Mouse (Mus musculus) erythroid progenitor cell, adult 5-6 weeks (primary cell): ENCODE measurements at regions not wholly inside any gene's neighbourhood (a gene's known extent, or its start where the extent isn't known, plus 50 kb on each side); places are given as distances from the start of the nearest gene placed in this dataset.

Experiments
- ATAC-seq: replicated peaks from 2 replicates; pipeline ENCODE4 v1.8.0; 2016; ENCODE audit warnings: moderate number of reproducible peaks, mild to moderate bottlenecking, moderate TSS enrichment, inconsistent platforms; ENCODE audit not compliant: poor library complexity, low FRiP score, severe bottlenecking

DNA sequence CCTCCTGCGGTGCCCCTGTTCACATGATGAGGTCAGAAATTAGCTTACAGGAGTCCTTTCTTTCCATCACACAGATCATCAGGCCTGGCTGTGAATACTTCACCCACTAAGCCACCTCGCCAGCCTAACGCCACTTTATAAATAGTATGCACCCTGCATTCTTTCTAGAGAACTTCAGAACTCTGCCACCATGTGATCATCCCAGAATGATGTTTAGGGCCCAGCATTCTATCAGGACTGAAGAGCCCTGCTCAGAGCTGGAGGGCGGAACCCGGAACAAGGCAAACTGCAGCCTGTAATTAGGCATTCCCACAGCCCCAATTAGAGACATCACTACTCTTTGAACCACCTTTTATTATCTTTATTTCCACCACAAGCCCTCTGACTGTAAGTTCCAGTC is 120.2 kb upstream of the Ptch1 start:
- ATAC-seq = no peak

DNA sequence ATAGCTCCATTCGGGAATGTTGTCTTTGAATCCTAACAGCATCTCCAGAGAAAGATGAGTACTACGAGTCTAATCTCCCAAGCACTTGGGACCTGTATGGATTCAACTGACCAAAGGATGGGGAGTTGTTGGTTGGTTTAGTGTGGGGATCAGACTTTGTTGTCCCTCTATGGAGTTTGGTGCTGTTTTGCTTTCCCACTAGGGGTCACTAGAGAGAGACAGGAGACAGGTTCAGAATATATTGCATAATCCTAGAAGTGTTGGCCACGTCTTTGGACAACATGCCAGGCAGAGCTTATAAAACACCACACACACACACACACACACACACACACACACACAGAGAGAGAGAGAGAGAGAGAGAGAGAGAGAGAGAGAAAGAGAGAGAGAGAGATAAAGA is 118.6 kb upstream of the Ercc6l2 start:
- ATAC-seq = 0 out of 2 replicates have a peak, but pooled peaks have one; percentile 42

DNA sequence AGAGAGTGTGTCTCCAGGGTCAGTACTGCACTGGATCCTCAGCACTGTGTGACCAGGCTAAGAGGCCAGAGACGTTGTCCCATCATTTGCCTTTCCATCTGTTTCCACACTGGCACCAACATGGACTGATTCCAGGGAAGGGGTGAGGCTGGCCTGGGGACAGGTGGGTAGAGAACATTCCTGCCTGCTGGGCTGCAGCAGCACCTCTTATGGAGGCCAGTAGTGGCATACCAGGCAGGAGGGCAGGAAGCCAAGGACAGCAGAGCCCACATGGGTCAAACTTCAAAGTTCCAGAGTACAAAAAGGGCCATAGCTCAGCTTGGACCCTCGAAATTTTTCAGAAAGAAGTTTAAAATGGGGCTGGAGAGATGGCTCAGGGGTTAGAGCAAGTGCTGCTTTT is 115.4 kb upstream of the Ercc6l2 start:
- ATAC-seq = no peak

DNA sequence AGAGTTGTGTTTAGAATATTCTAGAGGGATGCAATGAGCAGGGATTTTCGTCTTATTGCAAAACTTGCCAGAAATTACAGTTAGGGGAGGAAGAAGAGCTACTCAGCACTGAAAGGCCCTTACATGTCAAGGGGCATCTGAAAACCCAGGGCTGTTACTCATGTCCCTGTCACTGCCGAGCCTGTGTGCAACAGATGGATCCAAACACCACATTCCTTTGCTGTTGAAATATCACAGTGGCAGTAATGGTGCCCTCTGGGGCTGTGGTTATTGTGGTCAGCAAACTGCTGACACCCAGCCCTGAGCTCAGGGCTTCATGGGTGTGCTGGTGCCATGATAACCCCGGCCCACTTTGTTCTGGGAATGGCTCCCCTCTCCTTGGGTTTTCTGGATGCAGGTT is 114.3 kb upstream of the Ercc6l2 start:
- ATAC-seq = no peak

DNA sequence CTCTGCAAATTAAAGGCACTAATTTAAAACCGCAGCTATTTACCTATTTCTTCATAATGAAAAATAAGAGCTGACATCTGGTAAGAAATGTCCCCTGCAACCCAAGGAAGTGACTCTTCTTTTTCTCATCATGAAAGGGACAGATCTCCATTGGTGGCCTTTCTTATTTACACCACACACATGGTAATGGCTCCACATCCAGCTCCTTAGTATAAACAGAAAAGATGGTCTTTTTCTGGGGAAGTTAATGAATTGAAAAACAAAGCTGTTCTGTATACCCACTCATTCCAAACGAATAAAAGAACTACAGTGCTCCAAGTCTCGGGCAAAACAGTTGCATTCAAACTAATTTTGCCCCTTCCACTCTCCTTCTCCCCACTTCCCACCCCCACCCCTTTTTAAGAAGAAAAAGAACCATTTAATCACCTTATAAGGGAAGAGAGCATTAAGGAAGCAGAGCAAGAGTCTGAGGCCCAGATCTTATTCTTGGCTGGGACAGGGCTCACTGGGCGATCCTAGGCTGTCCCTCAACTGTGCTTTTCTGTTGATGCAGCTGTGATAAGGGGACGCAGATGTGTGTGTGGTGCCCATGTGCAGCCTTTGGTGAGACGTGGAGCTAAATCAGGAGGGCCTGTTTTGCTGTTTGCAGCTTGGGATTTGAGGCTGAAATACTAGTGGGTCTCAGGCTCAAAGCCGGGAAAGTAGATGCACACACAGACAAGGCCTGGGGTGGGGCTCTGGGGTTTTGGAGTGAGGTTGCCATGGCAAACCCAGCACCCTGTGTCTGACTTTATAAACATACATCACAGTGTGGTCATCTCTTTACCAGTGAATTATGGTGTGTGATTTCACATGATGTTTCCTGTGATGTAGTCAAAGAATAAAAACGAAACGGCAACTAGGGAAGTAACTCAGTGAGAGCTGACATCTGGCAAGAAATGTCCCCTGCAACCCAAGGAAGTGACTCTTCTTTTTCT is 113.6 kb upstream of the Ercc6l2 start:
- ATAC-seq = no peak

DNA sequence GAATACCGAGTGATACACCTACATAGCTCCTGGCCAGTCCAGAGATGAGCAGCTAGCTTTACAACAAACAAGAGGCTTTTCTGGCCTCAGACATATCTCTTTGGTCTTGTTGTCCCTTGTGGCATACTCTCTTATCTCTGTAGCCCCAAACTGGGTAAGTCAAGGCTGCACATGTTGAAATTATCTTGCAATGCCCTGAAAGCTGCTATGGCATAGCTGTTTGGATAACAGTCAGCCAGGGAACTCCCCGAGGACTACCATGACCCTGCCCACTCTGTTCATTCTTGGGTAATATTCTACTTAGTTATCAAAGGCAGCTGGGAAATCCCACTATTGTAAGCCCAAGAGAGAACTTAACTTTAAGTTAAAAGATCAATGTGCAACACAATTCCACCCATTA is 106.5 kb upstream of the Ercc6l2 start:
- ATAC-seq = 0 out of 2 replicates have a peak, but pooled peaks have one; percentile 64

DNA sequence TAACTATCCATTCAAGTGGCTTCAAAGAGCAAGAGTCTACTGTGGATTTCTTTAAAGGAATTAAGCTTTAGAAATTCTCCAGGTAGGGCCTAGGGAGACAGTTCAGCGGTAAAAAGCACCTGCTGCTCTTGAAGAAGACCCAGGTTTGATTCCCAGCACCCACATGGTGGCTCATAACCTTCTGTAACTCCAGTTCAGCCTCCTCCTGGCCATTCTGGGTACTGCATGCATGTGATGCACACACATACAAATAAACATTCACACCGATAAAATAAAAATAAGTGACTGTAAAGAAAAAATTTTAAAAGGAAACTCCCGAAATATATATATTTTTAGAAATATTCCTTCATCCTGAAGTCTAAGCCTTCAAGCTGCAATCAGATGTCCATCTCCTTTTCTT is 101.9 kb upstream of the Ercc6l2 start:
- no peak for ATAC-seq

DNA sequence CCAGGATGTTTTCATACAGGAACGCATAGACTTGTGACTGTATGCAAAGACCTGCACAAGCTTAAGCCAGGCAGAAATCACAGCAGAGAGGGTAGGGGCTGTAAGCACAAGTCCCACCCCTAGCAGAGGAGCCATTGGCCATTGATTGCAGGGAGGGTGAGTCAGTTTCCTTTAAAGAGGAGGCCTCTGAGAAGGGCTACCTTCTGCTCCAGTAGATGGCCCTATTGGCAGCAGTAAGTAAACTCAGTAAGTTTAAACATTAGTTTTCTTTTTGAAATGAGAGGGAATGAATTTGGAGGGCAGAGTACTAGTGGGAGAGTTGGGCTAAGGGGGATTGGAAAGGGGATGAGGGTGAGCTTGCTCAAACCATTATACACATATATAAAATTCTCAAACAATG is 98.5 kb upstream of the Ercc6l2 start:
- ATAC-seq = no peak

DNA sequence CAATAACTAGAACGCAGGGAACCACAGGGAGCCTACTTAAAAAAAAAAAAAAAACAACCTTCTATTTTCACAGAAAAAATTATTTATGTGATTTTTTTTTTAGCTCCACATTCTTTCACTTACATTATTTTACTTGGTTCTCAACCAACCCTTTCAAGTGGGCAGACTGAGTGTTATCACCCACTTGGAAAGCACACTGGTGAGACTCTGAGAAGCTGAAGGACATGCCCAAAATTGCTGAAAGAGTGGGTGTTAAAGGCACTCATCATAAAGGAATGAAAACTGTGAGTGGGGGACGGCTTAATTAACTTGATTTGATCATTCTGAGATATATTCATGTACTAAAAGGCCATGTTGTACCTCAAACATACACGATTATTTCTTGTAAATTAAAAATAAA is 97.8 kb upstream of the Ercc6l2 start:
- ATAC-seq = no peak

DNA sequence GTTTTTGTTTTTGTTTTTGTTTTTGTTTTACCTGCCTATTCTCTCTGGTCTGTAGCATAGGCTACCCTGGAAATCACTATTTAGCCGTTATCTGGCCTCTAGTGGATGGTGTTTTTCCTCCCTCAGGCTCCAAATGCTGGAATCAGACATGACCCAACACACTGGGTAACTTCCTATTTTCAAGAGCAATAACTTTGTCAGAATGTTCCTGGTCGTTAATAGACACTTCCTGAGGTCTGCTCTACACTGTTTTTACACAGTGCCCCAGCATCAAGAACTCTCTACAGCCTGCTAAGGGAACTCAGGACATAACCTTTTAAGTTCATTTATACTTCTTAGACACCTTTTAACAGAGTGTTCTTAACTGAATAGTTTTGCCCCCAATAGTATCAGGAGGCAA is 96.3 kb upstream of the Ercc6l2 start:
- no peak for ATAC-seq

DNA sequence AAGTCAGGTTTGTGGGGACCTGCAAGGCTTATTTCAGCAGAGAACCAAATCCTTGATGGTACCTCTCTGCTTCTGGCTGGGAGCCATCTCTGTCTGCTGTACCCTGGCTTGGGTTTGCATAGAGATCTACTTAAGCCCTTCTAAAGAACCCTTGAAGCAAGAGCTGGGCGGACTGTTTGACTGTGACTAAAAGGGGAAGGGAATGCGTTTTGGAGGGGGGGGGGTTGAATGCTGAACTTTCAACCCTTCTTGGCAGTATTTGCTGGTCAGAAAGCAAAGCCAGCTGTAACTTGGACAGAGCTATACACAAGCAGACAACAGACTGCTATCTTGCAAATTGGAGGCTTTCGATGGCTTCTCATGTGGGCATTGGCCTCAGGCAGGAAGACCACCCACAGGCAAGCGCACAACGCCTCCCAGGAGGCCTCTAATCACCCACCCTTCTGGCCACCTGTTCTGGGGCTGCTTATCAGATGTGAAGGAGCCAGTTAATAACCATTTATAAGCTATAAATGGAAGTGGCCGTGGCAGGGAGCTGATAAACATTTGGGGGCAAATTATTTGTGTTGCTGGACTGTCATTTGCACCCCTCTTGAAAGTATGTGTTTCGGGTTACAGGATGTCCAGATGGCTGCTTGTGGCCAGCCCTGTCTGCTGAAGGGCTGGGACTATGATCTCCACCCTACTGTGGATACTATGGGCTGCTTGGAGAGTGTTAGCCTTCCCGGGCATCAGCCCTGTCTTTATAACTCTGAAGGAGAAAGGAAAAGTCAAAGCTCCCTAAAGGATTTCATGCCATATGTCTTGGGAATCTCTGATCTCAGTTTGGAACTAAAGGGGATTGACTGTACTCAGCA is 95.5 kb upstream of the Ercc6l2 start:
- ATAC-seq = no peak

DNA sequence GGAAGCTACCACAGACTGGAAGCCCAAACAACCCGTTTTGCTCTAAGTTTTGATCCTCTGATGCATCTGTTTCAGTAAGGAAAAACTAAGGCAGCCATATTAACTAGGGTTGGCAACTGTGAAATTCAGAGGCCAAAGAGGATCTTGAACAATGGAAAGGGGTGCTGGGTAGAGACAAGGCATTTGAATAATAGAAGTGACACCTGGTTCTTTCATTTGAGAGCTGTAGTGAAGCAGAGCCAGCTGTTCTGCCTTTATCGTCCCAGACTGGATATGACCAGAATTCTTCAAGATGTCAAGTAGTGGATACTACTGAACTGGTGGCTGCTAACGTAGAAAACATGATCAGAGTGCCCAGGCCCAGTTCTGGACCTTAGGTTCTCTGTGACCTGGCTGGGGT is 94.4 kb upstream of the Ercc6l2 start:
- no peak for ATAC-seq

DNA sequence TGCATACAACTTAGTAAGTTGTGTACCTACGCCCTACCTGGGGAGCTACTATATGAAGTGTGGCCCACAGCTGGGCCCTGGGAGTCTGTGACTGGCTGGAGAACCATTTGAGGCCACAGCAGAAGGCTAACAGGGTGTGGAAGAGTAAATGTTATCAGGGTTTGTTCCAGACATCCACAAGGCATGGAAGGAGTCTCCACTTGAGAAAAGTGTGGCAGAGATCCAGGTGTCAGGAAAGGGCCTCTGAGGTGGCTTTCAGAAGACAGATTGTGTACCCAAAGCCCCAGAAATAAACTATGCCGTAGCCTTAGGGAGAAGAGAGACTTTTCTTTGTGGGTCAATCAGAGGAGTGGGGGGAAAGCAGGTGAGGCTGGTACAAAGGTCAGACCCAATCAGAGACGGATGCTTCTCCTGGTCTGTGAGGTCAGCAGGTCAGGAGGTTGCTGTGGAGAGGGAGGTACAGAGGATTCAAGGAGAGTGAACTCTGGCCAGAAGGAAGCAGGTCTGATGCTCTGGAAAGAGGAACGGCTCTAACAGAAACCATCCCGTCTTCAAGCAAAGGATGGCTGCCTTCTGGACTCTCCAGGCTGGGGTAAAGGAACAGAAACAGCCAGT is 93.9 kb upstream of the Ercc6l2 start:
- no peak for ATAC-seq

DNA sequence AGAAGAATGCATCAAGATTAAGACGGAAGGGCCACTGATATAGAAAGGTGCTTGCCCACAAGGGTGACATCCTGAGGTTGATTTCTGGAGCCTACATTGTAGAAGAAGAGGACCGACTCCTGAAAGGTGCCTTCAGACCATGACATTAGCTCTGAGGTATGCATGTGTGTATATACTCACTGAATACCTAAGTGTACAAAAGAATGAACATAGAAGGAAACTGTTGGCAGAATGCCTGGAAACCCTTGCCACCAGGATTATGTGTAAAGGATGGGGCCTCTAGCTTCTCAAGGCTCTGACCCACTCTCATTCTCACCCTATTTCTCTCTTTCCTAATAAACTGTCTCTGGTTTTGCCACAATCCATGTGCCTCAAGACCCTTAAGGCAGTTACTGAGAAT is 90.7 kb upstream of the Ercc6l2 start:
- ATAC-seq = no peak

DNA sequence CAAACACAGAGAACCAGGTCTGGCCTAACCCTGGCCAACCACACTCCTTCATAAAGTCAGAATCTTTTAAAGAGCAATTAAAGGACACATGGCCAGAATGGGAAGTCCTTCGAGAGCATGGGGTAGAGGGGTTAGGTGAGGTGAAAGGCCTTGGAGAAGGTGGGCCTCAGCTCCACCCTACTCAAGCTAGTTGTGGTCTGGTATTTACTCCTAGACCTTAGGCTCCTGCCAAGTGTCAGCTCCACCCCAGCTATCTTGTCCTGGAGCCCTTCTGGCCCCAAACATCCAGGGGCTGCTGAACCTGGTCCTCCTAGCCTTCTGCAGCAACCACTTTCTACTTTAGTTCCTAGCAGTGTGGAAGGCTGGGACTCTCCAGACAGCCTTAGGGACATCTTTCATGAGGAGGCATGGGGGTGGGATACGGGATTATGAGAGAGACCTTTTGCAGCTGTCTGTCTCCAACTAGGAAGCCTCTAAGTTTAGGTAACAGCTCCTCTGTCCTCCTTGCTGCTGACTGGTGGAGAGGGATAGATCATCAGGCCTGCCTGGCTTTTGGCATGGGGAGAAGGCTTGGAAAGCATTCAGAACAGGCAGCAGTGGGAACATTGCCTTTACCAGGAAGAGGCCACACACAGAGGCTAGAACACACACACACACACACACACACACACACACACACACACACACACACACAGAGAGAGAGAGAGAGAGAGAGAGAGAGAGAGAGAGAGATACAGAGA is 90.0 kb upstream of the Ercc6l2 start:
- ATAC-seq = no peak

DNA sequence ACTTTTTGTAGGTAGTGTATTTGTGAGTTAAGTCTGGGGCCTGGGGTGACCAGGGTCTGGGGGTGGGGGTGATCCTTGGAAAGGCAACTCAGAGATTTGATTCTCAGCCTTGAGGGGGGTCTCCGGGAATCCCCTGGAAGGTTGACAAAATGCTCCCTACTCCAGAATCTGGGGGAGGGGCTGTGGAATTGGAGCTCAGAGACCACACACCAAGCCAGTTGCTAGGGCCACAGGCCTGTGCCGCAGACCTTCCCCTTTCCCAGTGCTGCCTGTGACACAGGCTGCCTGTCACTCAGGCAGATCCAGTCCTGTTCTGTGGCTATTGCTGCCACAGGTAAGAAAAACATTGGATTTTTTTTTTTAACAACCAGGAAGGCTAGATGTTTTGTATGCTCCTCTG is 89.0 kb upstream of the Ercc6l2 start:
- no peak for ATAC-seq

DNA sequence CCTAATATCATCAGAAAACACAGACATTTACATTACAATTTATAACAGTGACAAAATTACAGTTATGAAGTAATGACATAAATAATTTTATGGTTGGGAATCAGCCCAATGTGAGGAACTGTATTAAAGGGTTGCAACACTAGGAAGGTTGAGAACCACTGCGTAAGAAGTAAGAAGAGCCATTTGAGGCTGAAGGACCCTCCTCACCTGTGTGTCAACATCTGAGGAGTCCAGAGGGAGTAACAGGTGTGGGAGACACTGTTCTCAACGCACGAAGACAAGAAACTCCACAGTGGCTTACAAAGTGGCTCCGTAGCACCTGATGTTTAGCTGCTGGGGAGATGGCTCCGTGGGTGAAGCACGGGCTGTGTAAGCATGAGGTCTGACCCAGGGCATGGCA is 88.5 kb upstream of the Ercc6l2 start:
- no peak for ATAC-seq

DNA sequence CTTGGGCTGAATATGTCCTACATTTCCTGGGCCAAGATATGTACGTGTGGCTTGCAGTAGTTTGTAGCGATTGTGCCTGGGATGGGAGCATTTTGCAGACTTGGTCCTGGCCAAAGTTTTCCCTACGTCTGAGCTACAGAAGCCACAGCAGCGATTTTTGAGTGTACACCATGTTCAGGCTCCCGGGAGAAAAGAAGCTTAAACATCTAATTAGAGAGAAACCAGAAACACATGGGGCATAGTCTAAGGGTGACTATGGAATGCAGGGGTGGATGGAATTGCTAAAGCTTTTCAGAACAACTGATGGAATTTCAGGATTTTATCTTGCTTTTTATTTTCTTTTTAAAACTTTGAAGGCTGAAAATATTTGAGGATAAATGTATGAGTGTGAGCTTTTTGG is 79.3 kb upstream of the Ercc6l2 start:
- no peak for ATAC-seq

DNA sequence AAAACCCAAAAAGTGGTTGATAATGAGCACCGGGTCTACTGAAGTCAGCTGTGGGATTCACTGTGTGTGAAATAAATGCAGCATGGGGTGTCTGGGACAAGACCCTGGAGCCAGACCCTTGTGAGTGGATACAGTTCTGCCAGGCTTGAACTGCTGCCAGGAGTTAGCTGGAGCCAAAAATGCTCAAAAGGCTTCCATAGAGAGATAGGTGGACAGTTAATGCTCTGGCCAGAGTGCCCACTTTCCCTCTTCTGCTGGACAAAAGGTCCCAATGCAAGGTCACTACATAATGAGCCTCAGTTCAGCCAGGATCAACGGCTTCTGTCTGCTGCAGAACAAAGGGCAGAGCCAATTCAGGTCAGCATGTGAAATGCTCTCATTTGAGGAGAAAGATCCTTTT is 73.2 kb upstream of the Ercc6l2 start:
- no peak for ATAC-seq

DNA sequence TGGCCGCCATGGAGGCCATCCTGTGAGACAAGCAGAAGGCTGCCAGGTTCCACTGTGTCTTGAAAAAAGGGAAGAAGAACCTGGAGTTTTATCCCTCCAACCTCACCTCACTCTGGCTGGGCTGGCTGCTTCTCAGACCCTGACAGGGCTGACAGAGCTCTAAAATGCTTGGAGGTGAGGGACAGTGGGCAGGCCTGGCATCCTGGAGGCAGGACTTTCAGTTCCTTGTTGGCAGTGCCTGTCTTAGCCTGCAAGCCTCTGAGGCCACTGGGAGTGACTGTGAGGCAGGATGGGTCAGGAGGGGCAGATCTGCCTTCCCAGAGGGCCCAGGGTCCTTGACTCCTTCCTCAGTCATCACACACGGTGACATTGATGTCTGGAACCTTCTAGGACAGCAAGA is 66.3 kb upstream of the Ercc6l2 start:
- ATAC-seq = no peak
